Mouse (Mus musculus) spleen, adult 2 months (tissue): ENCODE results near the gene Timp2. TPM values are rescaled to one million over a fixed set of nuclear protein-coding genes. Genes with fewer than 3 reads are reported as not detected.
A peak's percentile ranks its signal among the peaks of the same experiment; 100 is the strongest.
"Not testable (repeated sequence)": the region's sequence is repeated elsewhere in the genome, so short reads cannot be mapped to it uniquely, and the experiment has no call there.

Experiments
- DNase-seq, 2 experiments: peaks; one replicate each; pipeline versions ENCODE4 v3.0.0 to v3.0.0-alpha.2; 2012 to 2021; ENCODE audit warnings: low spot score in 2 of 2, low read depth in 1 of 2
- H3K27ac ChIP-seq: fragments of 200-500 bp; 2 replicates; pipeline ENCODE4 v1.5.1; 2012; ENCODE audit warnings: low read length, inconsistent platforms; ENCODE audit not compliant: insufficient read depth
- H3K27me3 ChIP-seq: fragments of 200-500 bp; 2 replicates; pipeline ENCODE4 v1.6.1; 2012; ENCODE audit warnings: mild to moderate bottlenecking, moderate library complexity, low read length, inconsistent platforms; ENCODE audit not compliant: control insufficient read depth, insufficient read depth
- H3K36me3 ChIP-seq: fragments of 200-500 bp; 2 replicates; pipeline ENCODE4 v1.6.1; 2012; ENCODE audit warnings: mild to moderate bottlenecking, low read length, inconsistent platforms; ENCODE audit not compliant: control insufficient read depth, insufficient read depth
- H3K4me1 ChIP-seq: fragments of 200-500 bp; 2 replicates; pipeline ENCODE4 v1.6.1; 2011; ENCODE audit warnings: inconsistent platforms; ENCODE audit not compliant: control insufficient read depth, insufficient read depth, insufficient read length
- H3K4me3 ChIP-seq: fragments of 200-500 bp; 2 replicates; pipeline ENCODE4 v1.5.1; 2011; ENCODE audit warnings: mild to moderate bottlenecking, inconsistent platforms; ENCODE audit not compliant: insufficient read depth, insufficient read length; ENCODE audit errors: extremely low read depth
- CTCF ChIP-seq: fragments of 200-500 bp; IDR thresholded peaks from 2 replicates; pipeline ENCODE4 v1.5.1; 2011; ENCODE audit warnings: mild to moderate bottlenecking, inconsistent platforms; ENCODE audit not compliant: insufficient read depth, insufficient read length, insufficient replicate concordance; ENCODE audit errors: extremely low read depth
- POLR2A ChIP-seq: fragments of 200-500 bp; IDR thresholded peaks from 2 replicates; pipeline ENCODE4 v1.6.1; 2011; ENCODE audit warnings: low read depth, low read length, inconsistent platforms
- WGBS: fragments of 180-500 bp; shearing (Covaris S2); methylation state at CpG from one replicate; pipeline ENCODE4 v1.1.7; 2018; 5-methylcytosine and 5-hydroxymethylcytosine counted together
- polyA plus RNA-seq: library from polyadenylated mRNA; depleted of rRNA; stranded (reverse); fragments of >200 nt; gene quantifications from 2 replicates; pipeline ENCODE4 v1.2.3, GENCODE M21; 2012

Timp2 gene
- polyA plus RNA-seq, 1 experiment: 68.1 TPM

GRCm38 (mm10) chr11:118400566-118400936 lies 45.0 kb upstream of the Timp2 start:
- Histone ChIP-seq H3K36me3 (peaks cover 20% of the 10 kb centered on the region), H3K27ac (no peak overlapping the region), H3K4me3 (peak overlapping the region; percentile 28; the same call in 1 of the 2 replicates), H3K4me1 (peaks cover 26% of the 10 kb centered on the region; the same call in 1 of the 2 replicates), H3K27me3 (no peaks in the 10 kb centered on the region)
- TF ChIP-seq POLR2A (no peak), CTCF (no peak)
- WGBS: 18% methylated on average over 6 of the region's 6 CpGs
- DNase-seq: no peak

GRCm38 (mm10) chr11:118399891-118400565 lies 44.5 kb upstream of the Timp2 start:
- no peak for DNase-seq
- H3K27ac ChIP-seq: no peak overlapping the region; the same call in 1 of the 2 replicates

GRCm38 (mm10) chr11:118397806-118398530 lies 42.4 kb upstream of the Timp2 start:
- WGBS: 90% methylated on average over 26 of the region's 26 CpGs
- Histone ChIP-seq H3K4me3 (no peak overlapping the region), H3K27ac (no peak overlapping the region), H3K36me3 (peaks cover 30% of the 10 kb centered on the region), H3K4me1 (peaks cover 17% of the 10 kb centered on the region; the same call in 1 of the 2 replicates), H3K27me3 (no peaks in the 10 kb centered on the region)
- DNase-seq: no peak
- TF ChIP-seq CTCF: no peak
- TF ChIP-seq POLR2A: no peak

More at GRCm38 (mm10) chr11:118399891-118400565, 44.5 kb upstream of the Timp2 start:
- 42% methylated on average over 5 of the region's 5 CpGs for WGBS
- Histone ChIP-seq H3K4me3 (peak overlapping the region; percentile 28; the same call in 1 of the 2 replicates), H3K4me1 (peaks cover 26% of the 10 kb centered on the region; the same call in 1 of the 2 replicates), H3K36me3 (peaks cover 20% of the 10 kb centered on the region), H3K27me3 (no peaks in the 10 kb centered on the region)
- TF ChIP-seq CTCF (no peak), POLR2A (no peak)

GRCm38 (mm10) chr11:118394538-118394937 lies 39.0 kb upstream of the Timp2 start:
- Histone ChIP-seq H3K27ac (no peak overlapping the region), H3K27me3 (no peaks in the 10 kb centered on the region), H3K4me1 (no peaks in the 10 kb centered on the region), H3K36me3 (peaks cover 32% of the 10 kb centered on the region), H3K4me3 (no peak overlapping the region)
- no peak for DNase-seq
- TF ChIP-seq POLR2A: no peak
- no peak for TF ChIP-seq CTCF
- WGBS: 88% methylated on average over 6 of the region's 6 CpGs

GRCm38 (mm10) chr11:118393991-118394390 lies 38.5 kb upstream of the Timp2 start:
- 84% methylated on average over 5 of the region's 5 CpGs for WGBS
- no peaks in the 10 kb centered on the region for H3K27me3 ChIP-seq
- H3K4me3 ChIP-seq: no peak overlapping the region
- no peaks in the 10 kb centered on the region for H3K4me1 ChIP-seq
- no peak overlapping the region for H3K27ac ChIP-seq
- TF ChIP-seq CTCF: no peak
- TF ChIP-seq POLR2A: no peak
- DNase-seq: no peak
- H3K36me3 ChIP-seq: peaks cover 32% of the 10 kb centered on the region

GRCm38 (mm10) chr11:118387816-118388215 lies 32.3 kb upstream of the Timp2 start:
- WGBS: 88% methylated on average over 13 of the region's 13 CpGs
- H3K4me3 ChIP-seq, DNase-seq, H3K36me3 ChIP-seq, H3K27ac ChIP-seq, H3K4me1 ChIP-seq, H3K27me3 ChIP-seq: not testable (repeated sequence)
